Mouse (Mus musculus) small intestine, adult 2 months (tissue): ENCODE results near the gene Mtfp1.

Experiments
- CTCF ChIP-seq: fragments of 200-500 bp; IDR thresholded peaks from 2 replicates; pipeline ENCODE4 v1.5.1; 2012; ENCODE audit warnings: low read depth, mild to moderate bottlenecking, control low read depth, inconsistent platforms, low read length, moderate library complexity, mixed read lengths; ENCODE audit not compliant: insufficient replicate concordance, insufficient read length; ENCODE audit errors: extremely low read depth
- POLR2A ChIP-seq: fragments of 200-500 bp; IDR thresholded peaks from 2 replicates; pipeline ENCODE4 v1.6.1; 2012; ENCODE audit warnings: low read depth, mild to moderate bottlenecking, control low read depth, inconsistent platforms, low read length, moderate library complexity

- TF ChIP-seq CTCF (no peak), POLR2A (no peak)
These were observed 3.6 kb upstream of the Mtfp1 start for GRCm38 (mm10) chr11:4098816-4099215.
